Mouse (Mus musculus): Measurements from ENCODE around the gene Ror2.

Ror2 gene

GRCm38 (mm10) chr13:53274771-53275170, 11.2 kb downstream of the Ror2 start:
- DNase-seq (ENCODE audit: low spot score in 2 of 2) = no peak

- DNase-seq (ENCODE audit: low spot score in 2 of 2) = no peak
These were observed 14.3 kb downstream of the Ror2 start for GRCm38 (mm10) chr13:53271595-53271994.

- DNase-seq (ENCODE audit: low spot score in 2 of 2) = no peak
These were observed 15.4 kb downstream of the Ror2 start for GRCm38 (mm10) chr13:53270549-53270948.

GRCm38 (mm10) chr13:53268541-53268940, 17.4 kb downstream of the Ror2 start:
- no peak for DNase-seq (ENCODE audit: low spot score in 2 of 2)

- DNase-seq (ENCODE audit: low spot score in 2 of 2) = no peak
These were observed 18.1 kb downstream of the Ror2 start for GRCm38 (mm10) chr13:53267849-53268248.

- DNase-seq (ENCODE audit: low spot score in 2 of 2) = no peak
These were observed 18.8 kb downstream of the Ror2 start for GRCm38 (mm10) chr13:53267155-53267554.

- no peak for DNase-seq (ENCODE audit: low spot score in 2 of 2)
These were observed 19.4 kb downstream of the Ror2 start for GRCm38 (mm10) chr13:53266543-53266951.

GRCm38 (mm10) chr13:53264896-53265295, 21.0 kb downstream of the Ror2 start:
- no peak for DNase-seq (ENCODE audit: low spot score in 2 of 2)

- no peak for DNase-seq (ENCODE audit: low spot score in 2 of 2)
These were observed 23.2 kb downstream of the Ror2 start for GRCm38 (mm10) chr13:53262509-53263250.

GRCm38 (mm10) chr13:53261106-53261771, 24.7 kb downstream of the Ror2 start:
- no peak for DNase-seq (ENCODE audit: low spot score in 2 of 2)

- no peak for DNase-seq (ENCODE audit: low spot score in 2 of 2)
These were observed 27.0 kb downstream of the Ror2 start for GRCm38 (mm10) chr13:53258943-53259342.

GRCm38 (mm10) chr13:53258497-53258896, 27.4 kb downstream of the Ror2 start:
- DNase-seq (ENCODE audit: low spot score in 2 of 2) = no peak

- DNase-seq (ENCODE audit: low spot score in 2 of 2) = no peak
These were observed 32.7 kb downstream of the Ror2 start for GRCm38 (mm10) chr13:53253255-53253654.

GRCm38 (mm10) chr13:53248586-53249401, 37.1 kb downstream of the Ror2 start:
- DNase-seq (ENCODE audit: low spot score in 2 of 2) = no peak

- DNase-seq (ENCODE audit: low spot score in 2 of 2) = no peak
These were observed 37.8 kb downstream of the Ror2 start for GRCm38 (mm10) chr13:53248080-53248479.

GRCm38 (mm10) chr13:53247175-53247574, 38.7 kb downstream of the Ror2 start:
- DNase-seq (ENCODE audit: low spot score in 2 of 2) = no peak

- no peak for DNase-seq (ENCODE audit: low spot score in 2 of 2)
These were observed 41.8 kb downstream of the Ror2 start for GRCm38 (mm10) chr13:53244151-53244550.

GRCm38 (mm10) chr13:53237455-53237854, 48.5 kb downstream of the Ror2 start:
- no peak for DNase-seq (ENCODE audit: low spot score in 2 of 2)

- peak in 1 of 2 experiments; percentile 54 for DNase-seq (ENCODE audit: low spot score in 2 of 2)
These were observed 49.2 kb downstream of the Ror2 start for GRCm38 (mm10) chr13:53236434-53237401.

GRCm38 (mm10) chr13:53235953-53236352, 50.0 kb downstream of the Ror2 start:
- no peak for DNase-seq (ENCODE audit: low spot score in 2 of 2)

- DNase-seq (ENCODE audit: low spot score in 2 of 2) = no peak
These were observed 51.1 kb downstream of the Ror2 start for GRCm38 (mm10) chr13:53234844-53235243.

All from right cerebral cortex, postnatal 10 days (tissue).